Mouse (Mus musculus): ENCODE results near the gene Psme4.

Gene Psme4

GRCm38 (mm10) chr11:30786230-30786983 is 14.9 kb downstream of the Psme4 start:
- no peak for DNase-seq (ENCODE audit: low spot score in 2 of 2)

- DNase-seq (ENCODE audit: low spot score in 2 of 2) = no peak
Measured at GRCm38 (mm10) chr11:30792680-30793079, 21.2 kb downstream of the Psme4 start.

GRCm38 (mm10) chr11:30793753-30794152 is 22.2 kb downstream of the Psme4 start:
- DNase-seq (ENCODE audit: low spot score in 2 of 2) = no peak

- no peak for DNase-seq (ENCODE audit: low spot score in 2 of 2)
Measured at GRCm38 (mm10) chr11:30797236-30797635, 25.7 kb downstream of the Psme4 start.

GRCm38 (mm10) chr11:30799496-30799895 is 28.0 kb downstream of the Psme4 start:
- peak in 1 of 2 experiments; percentile 73 for DNase-seq (ENCODE audit: low spot score in 2 of 2)

GRCm38 (mm10) chr11:30800091-30800490 is 28.6 kb downstream of the Psme4 start:
- DNase-seq (ENCODE audit: low spot score in 2 of 2) = no peak

GRCm38 (mm10) chr11:30802421-30802820 is 30.9 kb downstream of the Psme4 start:
- no peak for DNase-seq (ENCODE audit: low spot score in 2 of 2)

- no peak for DNase-seq (ENCODE audit: low spot score in 2 of 2)
Measured at GRCm38 (mm10) chr11:30821116-30821515, 49.6 kb downstream of the Psme4 start.

- DNase-seq (ENCODE audit: low spot score in 2 of 2) = no peak
Measured at GRCm38 (mm10) chr11:30838793-30839192, 67.3 kb downstream of the Psme4 start.

- no peak for DNase-seq (ENCODE audit: low spot score in 2 of 2)
Measured at GRCm38 (mm10) chr11:30844355-30844754, 72.8 kb downstream of the Psme4 start.

GRCm38 (mm10) chr11:30872425-30872824 is 100.9 kb downstream of the Psme4 start:
- no peak for DNase-seq (ENCODE audit: low spot score in 2 of 2)

- peak in 1 of 2 experiments; percentile 29 for DNase-seq (ENCODE audit: low spot score in 2 of 2)
Measured at GRCm38 (mm10) chr11:30885171-30885871, 113.8 kb downstream of the Psme4 start, which contains the start of the genes Gpr75 and Asb3. Gpr75 (plus strand) TSS chr11:30885358. Asb3 (plus strand) TSS chr11:30885416.

- no peak for DNase-seq (ENCODE audit: low spot score in 2 of 2)
Measured at GRCm38 (mm10) chr11:30888153-30888552, 116.6 kb downstream of the Psme4 start.

- DNase-seq (ENCODE audit: low spot score in 2 of 2) = no peak
Measured at GRCm38 (mm10) chr11:30896201-30896600, 124.7 kb downstream of the Psme4 start.

- no peak for DNase-seq (ENCODE audit: low spot score in 2 of 2)
Measured at GRCm38 (mm10) chr11:30899312-30899711, 127.8 kb downstream of the Psme4 start.

- no peak for DNase-seq (ENCODE audit: low spot score in 2 of 2)
Measured at GRCm38 (mm10) chr11:30912311-30912710, 140.8 kb downstream of the Psme4 start.

GRCm38 (mm10) chr11:30920641-30921040 is 149.1 kb downstream of the Psme4 start:
- no peak for DNase-seq (ENCODE audit: low spot score in 2 of 2)

GRCm38 (mm10) chr11:30923283-30923682 is 151.8 kb downstream of the Psme4 start:
- DNase-seq (ENCODE audit: low spot score in 2 of 2) = no peak

GRCm38 (mm10) chr11:30928079-30928478 is 156.6 kb downstream of the Psme4 start:
- DNase-seq (ENCODE audit: low spot score in 2 of 2) = no peak

- DNase-seq (ENCODE audit: low spot score in 2 of 2) = no peak
Measured at GRCm38 (mm10) chr11:30928498-30928897, 157.0 kb downstream of the Psme4 start.

All from spleen, postnatal 10 days (tissue).